Mouse (Mus musculus) kidney, postnatal 10 days (tissue): Measurements from ENCODE around the gene Eif2b3.

Experiments
- DNase-seq: peaks from one replicate; pipeline ENCODE4 v3.0.0; 2021; ENCODE audit warnings: mixed read lengths

The Eif2b3 gene

DNA sequence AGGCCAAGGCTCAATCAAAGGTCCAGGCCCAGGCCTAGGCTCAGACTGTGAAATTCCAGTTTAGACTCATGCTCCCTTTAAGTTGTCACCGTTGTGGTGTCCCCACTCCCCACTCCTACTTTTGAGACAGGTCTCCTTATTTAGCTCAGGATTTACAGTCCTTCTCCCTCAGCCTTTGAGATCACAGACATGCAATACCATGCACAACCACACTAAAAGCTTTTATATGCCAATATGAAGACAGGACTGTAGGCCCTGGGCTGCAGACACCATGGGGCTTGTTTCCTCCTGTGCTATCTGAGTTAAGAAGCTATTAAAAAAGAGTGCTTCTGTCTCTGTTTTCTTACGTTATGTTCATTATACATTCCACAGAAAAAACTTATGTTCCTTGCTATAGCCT, 1.5 kb upstream of the Eif2b3 start:
- DNase-seq: no peak

DNA sequence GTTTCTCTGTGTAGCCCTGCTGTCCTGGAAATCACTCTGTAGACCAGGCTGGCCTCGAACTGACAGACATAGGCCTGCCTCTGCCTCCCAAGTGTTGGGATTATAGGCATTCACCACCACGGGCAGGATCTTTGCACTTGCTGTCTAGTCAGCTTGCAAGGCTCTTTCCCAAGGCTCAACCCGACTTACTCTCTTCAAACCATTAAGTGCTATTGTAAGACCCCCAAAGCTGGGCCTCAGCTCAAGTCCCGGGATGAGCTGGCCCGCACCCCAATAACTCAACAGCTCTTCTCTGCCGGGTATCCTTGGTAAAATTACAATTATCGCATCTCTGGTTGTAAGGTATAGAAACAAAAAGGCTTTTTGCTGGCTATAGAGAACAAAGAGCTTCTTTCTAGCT, 875 bp upstream of the Eif2b3 start:
- no peak for DNase-seq

DNA sequence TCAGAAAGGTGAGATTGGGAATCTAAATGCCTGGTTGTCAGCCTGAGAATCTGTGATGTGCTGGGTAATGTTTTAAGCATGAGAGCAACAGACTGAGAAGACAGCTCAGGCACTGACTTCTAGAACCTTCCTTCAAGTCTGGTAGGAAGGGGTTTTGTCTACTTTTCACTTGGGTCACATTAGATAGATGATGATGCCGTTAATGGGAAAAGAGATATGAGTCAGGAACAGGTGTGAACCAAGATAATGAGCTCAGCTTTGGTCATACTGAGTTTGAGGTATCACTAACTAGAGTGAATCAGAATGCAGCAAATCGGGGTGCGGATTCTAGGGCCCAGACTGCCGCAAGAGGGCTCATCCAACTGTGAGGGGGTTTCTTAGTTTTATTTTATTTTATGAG, 4.3 kb downstream of the Eif2b3 start:
- DNase-seq: no peak

DNA sequence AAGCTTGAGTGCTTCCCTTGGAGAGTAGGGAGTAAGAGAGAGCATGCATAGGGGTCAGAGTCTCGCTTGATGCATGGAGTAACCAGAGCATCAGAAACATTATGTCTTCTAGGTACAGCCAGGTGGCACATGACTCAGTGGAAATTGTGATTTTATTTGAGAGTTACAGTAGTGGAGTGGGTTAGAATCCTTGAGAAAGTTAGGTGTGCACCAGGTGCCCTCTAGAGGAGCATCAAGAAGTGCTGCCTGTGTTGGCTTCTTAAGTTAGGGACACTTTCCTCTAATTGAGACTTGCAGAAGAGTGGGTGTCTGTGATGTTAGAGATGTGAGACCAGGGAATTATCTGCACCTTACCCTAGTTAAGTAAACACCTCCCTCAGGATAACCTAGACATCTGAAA, 11.9 kb downstream of the Eif2b3 start:
- no peak for DNase-seq

DNA sequence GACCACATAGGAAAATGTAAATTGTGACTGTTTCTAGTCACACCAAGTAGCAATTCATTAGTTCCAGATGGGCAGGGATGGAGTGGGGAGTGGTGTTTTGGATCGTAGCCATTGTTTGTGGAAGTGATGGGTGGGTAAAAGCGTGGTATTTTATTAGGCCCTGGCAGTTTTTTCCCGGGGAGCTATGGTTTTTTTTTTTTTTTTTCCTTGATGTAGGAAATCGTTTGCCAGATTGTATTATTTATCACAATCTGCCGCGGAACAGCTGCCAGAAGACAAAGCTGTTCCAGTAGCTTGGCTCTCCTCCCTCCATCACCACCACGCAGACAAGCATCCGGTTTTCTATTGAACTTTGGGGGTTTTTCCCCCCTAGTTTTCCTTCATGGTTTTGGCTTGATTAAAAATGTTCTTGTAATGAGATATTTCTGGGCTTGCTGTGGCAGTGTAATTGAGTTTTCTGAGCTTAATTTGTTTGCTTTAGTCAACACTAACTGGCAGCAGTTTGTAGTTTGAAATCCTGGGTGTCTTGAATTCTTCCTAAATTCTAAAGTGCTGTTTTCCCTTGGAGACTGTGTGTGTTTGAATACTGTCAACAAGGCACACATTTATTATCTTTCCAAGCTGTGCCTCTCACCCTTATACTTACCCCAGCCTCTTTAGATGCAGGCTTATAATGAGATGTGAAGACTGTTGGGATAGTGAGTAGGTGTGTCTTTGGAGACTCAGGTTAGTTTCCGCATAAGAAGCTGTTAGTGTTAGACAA, 20.9 kb downstream of the Eif2b3 start:
- DNase-seq: peak; percentile 82

DNA sequence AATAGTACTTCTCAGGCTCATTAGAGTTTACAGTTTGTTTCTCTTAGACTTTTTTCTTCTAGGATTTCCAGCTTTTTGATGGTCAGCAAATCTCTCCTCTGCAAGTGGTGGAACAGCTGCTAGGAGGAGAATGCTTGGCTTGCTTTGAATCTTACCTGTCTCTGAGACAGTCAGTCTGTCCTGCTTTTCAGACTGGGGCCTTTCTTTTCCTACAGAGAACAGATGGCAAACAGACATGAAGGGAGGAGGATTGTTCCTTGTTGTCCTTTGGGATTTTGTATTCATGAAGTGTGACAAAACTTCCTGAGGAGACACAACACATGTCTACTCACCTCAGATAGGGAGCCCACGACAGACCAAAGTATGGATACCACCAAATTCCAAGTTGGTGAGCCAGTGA, 21.6 kb downstream of the Eif2b3 start:
- DNase-seq: no peak

DNA sequence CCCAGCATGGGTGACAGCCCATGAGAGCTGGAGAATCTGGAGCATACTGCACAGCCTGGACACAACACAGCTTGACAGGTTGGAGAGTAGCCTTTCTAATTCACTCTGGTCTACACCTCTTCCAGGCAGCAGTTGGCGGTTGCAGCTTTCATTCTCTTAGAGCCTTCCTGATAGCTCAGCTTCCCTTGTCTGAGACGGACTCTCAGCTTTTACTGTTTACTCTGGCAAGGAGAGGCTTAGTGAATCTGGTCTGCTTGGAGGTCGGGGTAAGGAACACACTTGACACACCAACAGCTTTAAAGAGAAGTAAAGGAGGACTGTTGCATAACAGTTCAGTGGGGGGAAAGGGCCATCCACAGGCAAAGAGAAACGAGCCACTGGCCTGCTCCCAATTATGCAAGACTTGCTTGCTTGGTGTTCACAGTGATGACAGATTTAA, 22.1 kb downstream of the Eif2b3 start:
- DNase-seq: peak; percentile 68

DNA sequence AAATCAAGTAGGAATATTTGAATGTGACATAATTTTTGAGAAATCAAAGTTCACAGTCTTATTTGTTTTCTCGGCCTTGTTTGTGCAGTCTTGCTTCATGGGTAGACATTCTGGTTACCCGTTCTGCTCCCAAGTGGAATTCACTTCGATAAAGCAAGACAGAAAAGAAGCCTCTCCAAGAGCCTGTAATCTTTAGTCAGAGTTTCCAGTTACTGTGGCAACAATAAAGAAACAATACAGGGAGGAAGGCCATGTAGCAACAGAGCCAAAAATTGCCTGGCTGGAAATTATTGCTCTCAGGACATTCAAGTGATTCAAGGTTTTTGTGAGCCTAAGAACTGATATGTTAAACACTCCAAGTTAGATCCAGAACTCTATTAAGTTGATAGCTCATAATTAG, 29.6 kb downstream of the Eif2b3 start:
- DNase-seq: no peak

DNA sequence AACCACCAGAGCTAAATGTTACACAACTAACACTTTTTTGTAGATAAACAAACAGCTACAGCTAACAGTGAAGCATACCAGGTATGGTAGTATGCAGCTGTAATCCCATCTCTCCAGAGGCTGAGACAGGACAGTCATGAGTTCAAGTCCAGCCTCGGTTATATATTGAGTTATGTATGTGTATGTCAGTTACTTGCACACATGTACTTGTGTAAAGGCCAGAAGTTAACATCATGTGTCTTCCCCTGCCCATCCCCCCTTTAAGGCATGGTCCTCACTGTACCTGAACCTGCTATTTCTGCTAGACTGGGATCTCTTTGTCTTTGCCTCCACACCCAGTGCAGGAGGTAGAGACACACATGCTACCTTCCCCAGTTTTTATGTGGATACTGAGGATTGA, 30.3 kb downstream of the Eif2b3 start:
- no peak for DNase-seq

DNA sequence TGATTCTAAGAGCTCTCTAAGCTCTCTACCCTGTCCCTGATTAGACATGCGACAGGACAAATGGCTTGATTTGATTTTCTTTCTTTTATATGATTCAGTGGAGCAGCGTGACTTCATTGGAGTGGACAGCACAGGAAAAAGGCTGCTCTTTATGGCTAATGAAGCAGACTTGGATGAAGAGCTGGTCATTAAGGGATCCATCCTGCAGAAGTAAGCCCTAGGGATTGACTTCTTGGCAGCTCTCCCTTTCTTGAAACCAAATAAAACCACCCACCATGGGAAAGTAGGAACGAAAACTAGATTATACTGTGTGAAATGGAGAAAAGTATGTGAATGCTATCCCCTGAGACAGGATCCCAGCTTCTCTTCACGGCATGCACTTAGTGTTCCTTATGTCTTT, 33.4 kb downstream of the Eif2b3 start:
- peak; percentile 16 for DNase-seq

DNA sequence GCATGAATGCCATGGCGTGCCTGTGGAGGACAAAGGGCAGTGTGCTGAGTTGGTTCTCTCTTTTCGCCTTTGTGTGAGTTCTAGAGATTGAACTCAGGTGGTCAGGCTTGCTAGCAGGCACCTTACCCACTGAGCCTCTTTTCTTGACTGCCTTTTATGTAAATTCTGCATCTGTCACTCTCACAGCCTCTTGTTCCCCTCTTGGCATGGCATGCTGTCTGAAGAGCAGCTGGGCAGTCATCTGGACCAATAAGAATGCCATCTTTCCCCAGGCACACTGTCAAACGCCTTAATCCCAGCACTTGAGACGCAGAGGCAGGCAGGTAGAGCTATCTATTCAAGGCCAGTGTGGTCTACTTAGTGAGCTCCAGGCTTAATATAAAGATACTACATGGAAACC, 34.8 kb downstream of the Eif2b3 start:
- DNase-seq: no peak

DNA sequence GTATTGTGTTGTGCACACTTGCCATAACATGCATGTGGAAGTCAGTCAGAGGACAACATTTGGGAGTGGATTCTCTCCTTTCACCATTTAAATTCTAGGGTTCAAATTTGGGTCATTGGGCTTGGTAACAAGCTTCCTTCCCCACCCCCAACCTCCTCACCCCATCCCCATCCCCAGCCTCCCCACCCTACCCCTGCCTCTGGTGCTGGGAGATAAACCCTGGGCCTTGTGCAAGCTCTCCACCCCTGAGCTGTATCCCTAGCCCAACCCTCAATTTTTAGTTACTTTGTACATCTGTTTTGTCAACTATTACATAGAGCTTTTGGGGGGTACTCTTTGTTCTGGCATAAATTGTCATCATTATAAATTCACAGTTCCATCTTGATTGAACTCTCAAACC, 36.9 kb downstream of the Eif2b3 start:
- no peak for DNase-seq

DNA sequence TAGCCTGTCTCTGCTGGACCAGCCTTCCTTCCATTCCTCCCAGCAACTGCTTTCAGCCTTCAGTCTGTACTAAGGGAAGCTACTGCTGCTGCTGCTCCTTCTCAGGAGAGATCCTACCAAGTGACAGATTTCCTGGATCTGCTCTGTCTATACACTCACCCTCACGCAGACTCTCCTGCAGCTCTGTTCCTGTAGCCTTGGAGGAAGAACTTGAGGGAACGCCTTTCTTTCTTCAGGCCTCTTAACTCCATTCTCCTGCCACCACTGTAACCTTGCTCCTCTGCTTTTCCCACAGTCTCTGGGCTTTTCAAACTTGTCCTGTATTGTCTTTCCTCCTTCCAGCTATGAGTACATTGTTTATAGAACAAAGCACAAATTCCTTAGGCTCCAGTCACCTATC, 37.3 kb downstream of the Eif2b3 start:
- DNase-seq: no peak

DNA sequence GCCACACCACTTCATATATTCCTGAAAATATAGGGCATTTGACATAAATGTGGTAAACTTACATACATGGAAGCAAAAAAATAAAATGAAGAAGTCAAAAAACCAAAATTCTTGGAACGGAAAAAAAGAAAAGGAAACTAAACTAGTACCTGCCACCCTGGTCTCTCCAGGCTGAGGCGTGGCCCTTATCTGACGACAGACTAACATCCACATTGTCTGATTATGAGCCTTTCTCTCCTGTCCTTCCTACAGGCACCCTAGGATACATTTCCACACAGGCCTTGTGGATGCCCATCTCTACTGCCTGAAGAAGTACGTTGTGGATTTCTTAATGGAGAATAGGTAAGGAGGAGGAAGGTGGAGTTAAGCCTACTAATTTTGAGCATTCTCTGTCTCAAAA, 39.3 kb downstream of the Eif2b3 start:
- DNase-seq: no peak

DNA sequence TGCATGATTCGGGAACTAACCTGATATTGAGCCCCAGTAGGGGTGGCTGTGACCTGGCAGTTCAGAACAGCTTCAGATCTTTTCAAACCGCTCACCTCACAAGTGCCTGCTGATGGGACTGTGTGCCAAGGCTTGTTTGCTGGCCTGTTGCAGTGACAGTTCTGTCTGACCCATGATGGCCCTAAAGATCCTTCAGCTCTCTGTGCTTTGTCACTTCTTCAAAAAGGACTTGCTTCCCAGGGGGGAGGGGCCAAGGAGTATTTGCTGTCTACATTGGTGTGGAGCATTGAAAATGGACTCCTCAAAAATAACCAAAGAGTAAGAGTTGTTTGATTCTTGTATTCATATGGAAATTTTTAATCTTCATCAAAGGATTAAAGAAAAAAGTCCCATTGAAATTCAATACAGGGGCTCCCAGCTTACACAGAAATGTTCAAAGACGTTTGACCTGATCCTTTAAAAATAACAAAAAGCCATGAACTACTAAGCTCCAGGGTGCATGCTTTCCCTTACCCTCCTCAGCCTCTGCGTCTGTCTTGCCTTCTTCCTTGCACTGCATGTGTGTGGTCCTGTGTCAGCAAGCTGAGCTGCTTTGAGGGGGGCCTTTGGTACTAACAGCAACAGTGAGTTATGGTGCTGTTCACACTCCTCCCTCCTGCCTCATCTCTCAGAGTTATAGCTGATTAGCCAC, 43.6 kb downstream of the Eif2b3 start:
- peak; percentile 26 for DNase-seq

DNA sequence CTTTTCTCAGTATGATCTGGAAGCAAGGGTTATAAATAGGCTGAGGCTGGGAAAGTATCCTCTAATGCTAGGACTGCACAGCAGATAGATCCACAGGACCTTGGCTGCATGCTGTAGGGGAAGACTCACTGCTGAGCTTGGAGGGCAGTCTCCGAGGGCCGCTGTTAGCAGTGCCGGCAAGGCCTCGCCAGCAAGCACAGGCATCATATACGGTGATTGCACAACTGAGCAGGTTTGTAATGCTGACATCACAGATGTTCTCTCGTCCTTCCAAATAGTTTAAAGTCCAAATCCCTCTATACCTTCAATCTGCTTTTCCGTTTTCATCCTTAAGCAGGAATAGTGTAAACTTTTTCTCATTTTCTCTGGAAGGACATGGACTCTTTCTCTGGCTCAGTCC, 48.8 kb downstream of the Eif2b3 start:
- no peak for DNase-seq

DNA sequence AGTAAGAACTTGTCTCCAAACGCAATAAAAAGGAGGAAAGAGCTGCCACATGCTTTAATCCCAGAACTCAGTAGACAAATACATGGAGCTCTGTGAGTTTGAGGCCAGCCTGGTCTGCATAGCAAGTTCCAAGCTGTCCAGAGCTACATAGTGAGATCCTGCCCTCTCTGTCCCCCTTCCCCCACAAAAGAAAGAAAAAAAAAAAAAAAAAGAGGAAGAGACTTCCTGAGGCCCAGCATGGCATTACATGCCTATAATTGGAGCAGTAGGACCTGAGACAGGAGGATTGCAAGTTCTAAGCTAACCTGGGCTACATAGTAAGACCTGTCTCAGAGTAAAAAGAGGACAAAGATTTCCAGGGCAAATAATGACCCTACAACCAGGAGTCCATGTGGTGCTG, 50.4 kb downstream of the Eif2b3 start:
- no peak for DNase-seq

DNA sequence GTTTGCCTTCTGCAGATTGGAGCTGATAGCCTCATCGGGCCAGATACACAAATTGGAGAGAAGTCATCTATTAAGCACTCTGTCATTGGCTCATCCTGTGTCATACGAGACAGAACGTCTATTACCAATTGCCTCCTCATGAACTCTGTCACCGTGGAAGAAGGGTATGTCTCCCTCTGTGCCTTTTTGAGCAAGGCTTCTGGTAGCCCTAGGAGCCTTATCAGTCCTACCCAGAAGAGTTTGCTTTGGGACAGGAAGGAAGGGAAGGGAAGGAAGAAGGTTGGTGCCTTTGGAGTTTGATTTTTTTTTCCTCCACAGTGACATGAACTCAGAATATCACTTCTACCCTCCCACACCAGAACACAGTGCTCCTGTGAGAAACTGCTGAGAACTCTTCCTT, 51.4 kb downstream of the Eif2b3 start:
- DNase-seq: no peak

DNA sequence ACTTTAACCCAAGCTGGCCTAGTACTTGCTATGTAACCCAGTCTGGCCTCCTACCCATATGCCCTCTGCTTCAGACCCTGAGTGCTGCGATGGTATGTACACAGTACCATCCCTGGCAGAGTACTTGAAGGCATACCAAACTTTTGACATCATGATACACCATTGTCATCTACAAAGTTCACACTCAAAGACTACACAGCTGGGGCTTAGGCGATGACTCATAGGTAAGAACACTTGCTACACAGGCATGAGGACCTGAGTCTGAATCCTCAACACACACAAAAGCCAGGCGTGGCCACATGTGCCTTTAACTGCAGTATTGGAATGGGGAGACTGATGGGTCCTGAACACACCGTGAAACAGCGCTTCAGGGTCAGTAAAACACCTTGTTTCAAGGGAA, 52.0 kb downstream of the Eif2b3 start:
- DNase-seq: no peak

DNA sequence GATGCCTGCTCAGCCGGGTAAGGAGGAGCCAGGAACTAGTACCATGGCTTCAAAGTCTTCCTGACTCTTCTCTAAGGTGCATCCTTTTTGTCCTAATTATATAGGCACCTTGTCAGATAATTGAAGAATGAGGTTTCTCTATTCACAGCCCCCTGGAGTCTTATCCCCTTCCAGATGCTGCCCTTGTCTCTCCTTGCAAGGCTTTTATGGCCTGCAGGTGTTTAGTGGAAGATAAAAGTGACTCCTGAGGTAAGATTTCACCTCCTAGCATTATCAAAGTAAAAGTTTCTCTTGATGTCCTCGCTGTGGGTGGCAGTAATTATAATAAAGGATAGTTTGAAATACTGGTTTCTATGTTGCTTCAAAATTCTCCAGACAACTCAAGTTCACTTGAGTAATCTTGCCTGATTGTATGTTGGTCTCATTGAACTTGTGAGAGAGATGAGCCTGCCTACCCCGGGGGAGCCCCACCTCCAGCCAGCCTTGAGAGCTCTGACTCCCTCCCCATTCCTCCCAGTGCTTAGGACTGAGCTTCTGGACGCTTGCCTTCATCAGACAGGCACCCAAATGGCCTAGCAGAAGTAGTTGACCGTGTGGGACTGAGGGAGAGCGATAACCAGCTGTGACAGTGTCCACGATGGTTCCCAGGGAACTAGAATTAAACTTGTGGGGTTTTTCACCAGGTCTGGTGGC, 68.9 kb downstream of the Eif2b3 start:
- DNase-seq: no peak

DNA sequence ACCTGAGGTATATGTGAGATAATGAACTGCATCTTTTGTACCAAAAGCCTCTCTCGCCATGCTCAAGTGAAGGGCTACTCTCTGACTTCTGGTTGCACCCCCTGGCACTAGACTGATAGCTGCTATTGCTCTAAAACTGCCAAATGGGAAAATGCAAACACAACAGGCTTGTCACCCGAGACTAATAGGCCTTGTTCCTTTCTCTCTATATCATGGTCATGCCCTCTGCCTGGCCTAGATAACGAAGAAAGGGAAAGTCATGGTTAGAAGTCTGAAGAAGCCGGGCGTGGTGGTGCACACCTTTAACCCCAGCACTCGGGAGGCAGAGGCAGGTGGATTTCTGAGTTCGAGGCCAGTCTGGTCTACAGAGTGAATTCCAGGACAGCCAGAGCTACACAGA, 71.4 kb downstream of the Eif2b3 start:
- no peak for DNase-seq

DNA sequence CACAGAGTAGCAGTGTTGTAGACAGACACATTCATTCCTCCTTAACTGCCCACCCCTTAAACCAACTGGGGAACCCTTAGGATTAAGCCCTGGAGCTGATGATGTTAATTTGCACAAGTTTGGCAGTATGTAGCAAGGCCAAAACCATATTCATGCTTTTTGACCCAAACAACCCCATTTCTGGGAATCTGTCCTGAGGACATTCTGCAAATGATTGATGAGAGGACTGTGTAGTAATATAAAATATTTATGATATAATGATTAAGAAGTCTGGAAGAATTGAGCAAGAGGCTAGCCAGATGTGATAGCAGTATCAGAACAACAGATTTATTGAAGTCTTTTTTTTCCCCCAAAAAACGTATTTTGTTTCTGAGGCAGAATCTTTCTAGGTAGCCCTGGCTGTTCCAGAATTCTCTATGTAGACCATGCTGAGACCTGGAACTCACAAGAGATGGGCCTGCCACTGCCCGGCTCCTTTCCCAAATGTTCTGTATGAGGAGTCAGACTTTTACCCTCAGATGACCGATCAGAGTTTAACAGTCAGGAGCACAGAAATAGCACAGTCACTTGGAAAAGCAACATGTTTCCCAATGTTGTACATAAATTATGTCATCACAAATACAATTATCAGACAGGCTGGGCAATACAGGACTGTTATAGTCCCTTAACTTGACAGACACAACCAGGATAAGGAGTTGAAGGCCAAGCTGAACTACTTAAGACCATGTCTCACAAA, 75.6 kb downstream of the Eif2b3 start:
- DNase-seq: no peak
